Mouse (Mus musculus) hindbrain, embryonic 12.5 days (tissue): ENCODE measurements around the gene Lrfn2. TPM values are rescaled to one million over a fixed set of nuclear protein-coding genes. Genes with fewer than 3 reads are reported as not detected.

Experiments used
- ATAC-seq: fragments of 200-750 bp; cut with Nextera tagmentation; 2 replicates; pipeline ENCODE4 v1.8.0; 2017; ENCODE audit warnings: moderate TSS enrichment; ENCODE audit not compliant: low FRiP score
- H3K27ac ChIP-seq: fragments of 300-500 bp; sonication (generic); 2 replicates; pipeline ENCODE4 v1.5.1; 2016; ENCODE audit warnings: mild to moderate bottlenecking
- H3K27me3 ChIP-seq: fragments of 300-500 bp; sonication (generic); 2 replicates; pipeline ENCODE4 v1.6.1; 2016; ENCODE audit warnings: mild to moderate bottlenecking
- H3K36me3 ChIP-seq: fragments of 300-500 bp; sonication (generic); 2 replicates; pipeline ENCODE4 v1.6.1; 2016; ENCODE audit warnings: mild to moderate bottlenecking
- H3K4me1 ChIP-seq: fragments of 300-500 bp; sonication (generic); 2 replicates; pipeline ENCODE4 v1.6.1; 2016
- H3K4me2 ChIP-seq: fragments of 300-500 bp; sonication (generic); replicated peaks from 2 replicates; pipeline ENCODE4 v1.6.1; 2016; ENCODE audit warnings: mild to moderate bottlenecking
- H3K4me3 ChIP-seq: fragments of 300-500 bp; sonication (generic); 2 replicates; pipeline ENCODE4 v1.5.1; 2016; ENCODE audit warnings: mild to moderate bottlenecking
- H3K9ac ChIP-seq: fragments of 300-500 bp; sonication (generic); 2 replicates; pipeline ENCODE4 v1.6.1; 2016; ENCODE audit warnings: mild to moderate bottlenecking, moderate library complexity
- H3K9me3 ChIP-seq: fragments of 300-500 bp; sonication (generic); replicated peaks from 2 replicates; pipeline ENCODE4 v1.6.1; 2016; ENCODE audit warnings: mild to moderate bottlenecking
- WGBS: fragments of 180-500 bp; shearing (Covaris S2); methylation state at CpG from one replicate; pipeline ENCODE4 v1.1.7; 2016; 5-methylcytosine and 5-hydroxymethylcytosine counted together
- polyA plus RNA-seq: library from polyadenylated mRNA; unstranded; fragments of >200 nt; fragmentation: Nextera tagmentation; extraction: Ambion mirVana; gene quantifications from 2 replicates; pipeline ENCODE4 v1.2.1, GENCODE M21; 2016

Gene Lrfn2
- polyA plus RNA-seq, 1 experiment from 2014 or later: 1.5 TPM

GRCm38 (mm10) chr17:49018774-49019488 lies 86.8 kb downstream of the Lrfn2 start:
- 85% methylated on average over 8 of the region's 8 CpGs for WGBS
- Histone ChIP-seq H3K27ac (no peak overlapping the region), H3K9me3 (no peaks in the 10 kb centered on the region), H3K36me3 (no peaks in the 10 kb centered on the region), H3K4me3 (no peak overlapping the region), H3K4me1 (peaks cover 7% of the 10 kb centered on the region), H3K27me3 (no peaks in the 10 kb centered on the region), H3K4me2 (no peak overlapping the region), H3K9ac (no peak overlapping the region)
- no peak for ATAC-seq

GRCm38 (mm10) chr17:49029556-49030268 lies 97.5 kb downstream of the Lrfn2 start:
- H3K4me1 ChIP-seq: peaks cover 17% of the 10 kb centered on the region
- H3K4me3 ChIP-seq: no peak overlapping the region
- H3K36me3 ChIP-seq: no peaks in the 10 kb centered on the region
- no peaks in the 10 kb centered on the region for H3K9me3 ChIP-seq
- 39% methylated on average over 11 of the region's 11 CpGs for WGBS
- no peak overlapping the region for H3K4me2 ChIP-seq
- ATAC-seq: peak; percentile 39; the same call in 1 of the 2 replicates
- H3K27ac ChIP-seq: no peak overlapping the region
- no peaks in the 10 kb centered on the region; the same call in 1 of the 2 replicates for H3K27me3 ChIP-seq
- H3K9ac ChIP-seq: no peak overlapping the region

- WGBS: 86% methylated on average over 7 of the region's 7 CpGs
- Histone ChIP-seq H3K9ac (no peak overlapping the region), H3K4me2 (no peak overlapping the region), H3K36me3 (no peaks in the 10 kb centered on the region), H3K4me3 (no peak overlapping the region), H3K27ac (no peak overlapping the region), H3K4me1 (peaks cover 17% of the 10 kb centered on the region), H3K9me3 (no peaks in the 10 kb centered on the region), H3K27me3 (no peaks in the 10 kb centered on the region; the same call in 1 of the 2 replicates)
- no peak for ATAC-seq
Observed at GRCm38 (mm10) chr17:49030269-49030615, 98.1 kb downstream of the Lrfn2 start.

- H3K4me1 ChIP-seq: peaks cover 17% of the 10 kb centered on the region
- H3K27ac ChIP-seq: no peak overlapping the region
- H3K27me3 ChIP-seq: no peaks in the 10 kb centered on the region; the same call in 1 of the 2 replicates
- H3K4me3 ChIP-seq: no peak overlapping the region
- H3K9me3 ChIP-seq: no peaks in the 10 kb centered on the region
- 92% methylated on average over 5 of the region's 5 CpGs for WGBS
- H3K4me2 ChIP-seq: no peak overlapping the region
- no peak for ATAC-seq
- H3K36me3 ChIP-seq: no peaks in the 10 kb centered on the region
- no peak overlapping the region for H3K9ac ChIP-seq
Observed at GRCm38 (mm10) chr17:49030841-49031240, 98.7 kb downstream of the Lrfn2 start.

GRCm38 (mm10) chr17:49031790-49032189 lies 99.6 kb downstream of the Lrfn2 start:
- Histone ChIP-seq H3K36me3 (no peaks in the 10 kb centered on the region), H3K4me2 (no peak overlapping the region), H3K27me3 (no peaks in the 10 kb centered on the region; the same call in 1 of the 2 replicates), H3K4me1 (peaks cover 17% of the 10 kb centered on the region), H3K27ac (no peak overlapping the region), H3K9ac (no peak overlapping the region), H3K9me3 (no peaks in the 10 kb centered on the region), H3K4me3 (no peak overlapping the region)
- ATAC-seq: no peak
- WGBS: 86% methylated on average over 8 of the region's 8 CpGs

- Histone ChIP-seq H3K4me1 (peaks cover 17% of the 10 kb centered on the region), H3K9ac (no peak overlapping the region), H3K36me3 (no peaks in the 10 kb centered on the region), H3K27ac (no peak overlapping the region), H3K9me3 (no peaks in the 10 kb centered on the region), H3K4me2 (no peak overlapping the region), H3K27me3 (no peaks in the 10 kb centered on the region; the same call in 1 of the 2 replicates), H3K4me3 (no peak overlapping the region)
- no peak for ATAC-seq
Observed at GRCm38 (mm10) chr17:49033276-49033675, 101.1 kb downstream of the Lrfn2 start.

- Histone ChIP-seq H3K27ac (no peak overlapping the region), H3K4me2 (no peak overlapping the region), H3K9me3 (no peaks in the 10 kb centered on the region), H3K4me3 (no peak overlapping the region), H3K4me1 (peaks cover 17% of the 10 kb centered on the region), H3K36me3 (no peaks in the 10 kb centered on the region), H3K27me3 (no peaks in the 10 kb centered on the region), H3K9ac (no peak overlapping the region)
- WGBS: 20% methylated on average over 5 of the region's 5 CpGs
- no peak for ATAC-seq
Observed at GRCm38 (mm10) chr17:49033686-49034250, 101.6 kb downstream of the Lrfn2 start.

GRCm38 (mm10) chr17:49035052-49035451 lies 102.9 kb downstream of the Lrfn2 start:
- H3K4me2 ChIP-seq: no peak overlapping the region
- 0 out of 2 replicates have a peak, but pooled peaks cover 2% of the 10 kb centered on the region for H3K27me3 ChIP-seq
- H3K9ac ChIP-seq: no peak overlapping the region
- ATAC-seq: no peak
- H3K27ac ChIP-seq: no peak overlapping the region
- no peak overlapping the region for H3K4me3 ChIP-seq
- no peaks in the 10 kb centered on the region for H3K9me3 ChIP-seq
- peaks cover 9% of the 10 kb centered on the region for H3K4me1 ChIP-seq
- 66% methylated on average over 6 of the region's 6 CpGs for WGBS
- H3K36me3 ChIP-seq: no peaks in the 10 kb centered on the region

- WGBS: 76% methylated on average over 8 of the region's 8 CpGs
Observed at GRCm38 (mm10) chr17:49037163-49037950, 105.2 kb downstream of the Lrfn2 start.

GRCm38 (mm10) chr17:49043806-49044640 lies 111.8 kb downstream of the Lrfn2 start:
- Histone ChIP-seq H3K9ac (no peak overlapping the region), H3K36me3 (no peaks in the 10 kb centered on the region), H3K27me3 (0 out of 2 replicates have a peak, but pooled peaks cover 2% of the 10 kb centered on the region), H3K4me3 (no peak overlapping the region), H3K27ac (peak overlapping the region; percentile 69), H3K4me2 (0 out of 2 replicates have a peak overlapping the region, but pooled peaks have one; percentile 15), H3K4me1 (peaks cover 16% of the 10 kb centered on the region), H3K9me3 (no peaks in the 10 kb centered on the region)
- peak; percentile 95 for ATAC-seq
- WGBS: 14% methylated on average over 11 of the region's 11 CpGs

More at GRCm38 (mm10) chr17:49037163-49037950, 105.2 kb downstream of the Lrfn2 start:
- no peak for ATAC-seq
- Histone ChIP-seq H3K36me3 (no peaks in the 10 kb centered on the region), H3K27ac (no peak overlapping the region), H3K4me1 (peaks cover 8% of the 10 kb centered on the region; the same call in 1 of the 2 replicates), H3K9me3 (no peaks in the 10 kb centered on the region), H3K4me2 (no peak overlapping the region), H3K27me3 (0 out of 2 replicates have a peak, but pooled peaks cover 2% of the 10 kb centered on the region), H3K4me3 (no peak overlapping the region), H3K9ac (no peak overlapping the region)

GRCm38 (mm10) chr17:49047921-49048320 lies 115.7 kb downstream of the Lrfn2 start:
- ATAC-seq: no peak
- Histone ChIP-seq H3K4me3 (no peak overlapping the region), H3K27ac (no peak overlapping the region), H3K27me3 (no peaks in the 10 kb centered on the region), H3K4me2 (no peak overlapping the region), H3K9ac (no peak overlapping the region), H3K9me3 (no peaks in the 10 kb centered on the region), H3K4me1 (peaks cover 14% of the 10 kb centered on the region), H3K36me3 (no peaks in the 10 kb centered on the region)
- 60% methylated on average over 4 of the region's 4 CpGs for WGBS
